ENCODE assay signal across 22 mouse cellular contexts in genomic region chr13:109622207-109622606, GRCm38 (mm10).
A peak's percentile ranks its signal among the peaks of the same experiment; 100 is the strongest.
DNase-seq lines count a peak whose midpoint lies in the region; ATAC-seq and TF ChIP-seq lines count a peak whose summit lies in the region.
"Had no signal": no experiment of that assay in that cellular context is flagged by ENCODE, and none has a peak within 500 bp of the region (broad histone marks: within the 10 kb centered on the region; RNA-seq: fewer than 3 reads in every experiment).

No protein-coding gene starts in this region.

- in situ Hi-C loops in Patski (cut with MboI; ENCODE audit: low pct_unique_long_range_greater_than_20kb): loop anchor here (25.0 kb wide), 1 partner anchor 290 kb away; no protein-coding TSS in a partner anchor

- POLR2A ChIA-PET in Patski (lab: Charles Lee): interaction anchor here (0.6 kb wide), 1 partner anchor 44 kb away, joined by 3 read pairs; no protein-coding TSS in a partner anchor

- ATAC-seq in heart, embryonic 14.5 days (ENCODE audit: insufficient number of reproducible peaks, insufficient read depth, low FRiP score, low read depth): no peak
- no peak for ATAC-seq in Patski
- ATAC-seq in erythroblast, adult 5-6 weeks (replicated peaks; ENCODE audit: low FRiP score, poor library complexity, severe bottlenecking): 0 out of 2 replicates have a peak, but pooled peaks have one; percentile 42
- no peak for ATAC-seq in cerebellum, adult (ENCODE audit: insufficient number of reproducible peaks, low FRiP score, low TSS enrichment)
- ATAC-seq: forebrain, embryonic 16.5 days; intestine, embryonic 16.5 days; midbrain, embryonic 16.5 days had no signal

- no peak overlapping the region for H3K4me3 ChIP-seq in heart, embryonic 14.5 days (ENCODE audit: control insufficient read depth in 1 of 2, insufficient read depth in 1 of 2, low read depth in 1 of 2, low read length in 2 of 2)
- no peak overlapping the region for H3K4me3 ChIP-seq in layer of hippocampus, adult 2 months
- H3K4me3 ChIP-seq: limb, embryonic 15.5 days; neural tube, embryonic 15.5 days had no signal

- intact Hi-C loops in heart, postnatal 36 days (cut with DNase I): loop anchor here (5.0 kb wide), 1 partner anchor 65 kb away; no protein-coding TSS in a partner anchor

- H3K27ac ChIP-seq in heart, embryonic 14.5 days (replicated peaks in 1 of 2; ENCODE audit: control insufficient read depth in 1 of 2, insufficient read depth in 1 of 2, low read depth in 2 of 2, low read length in 2 of 2): peak overlapping the region; percentile 37 to 55; a peak in 3 of 4 replicates
- no peak overlapping the region for H3K27ac ChIP-seq in layer of hippocampus, adult 2 months
- H3K27ac ChIP-seq: hindbrain, embryonic 14.5 days; kidney, postnatal 0 days; limb, embryonic 15.5 days; neural tube, embryonic 15.5 days had no signal

- H3K9me3 ChIP-seq in heart, embryonic 14.5 days (ENCODE audit: control insufficient read depth, low read length): no peaks in the 10 kb centered on the region
- H3K9me3 ChIP-seq: limb, embryonic 15.5 days; neural tube, embryonic 15.5 days had no signal

- peaks cover 10 to 12% of the 10 kb centered on the region in 2 experiments for H3K4me1 ChIP-seq in heart, embryonic 14.5 days (ENCODE audit: control insufficient read depth in 2 of 2, insufficient read depth in 2 of 2, low read length in 2 of 2)
- H3K4me1 ChIP-seq: limb, embryonic 15.5 days; neural tube, embryonic 15.5 days had no signal

- no peaks in the 10 kb centered on the region for H3K27me3 ChIP-seq in heart, embryonic 14.5 days (ENCODE audit: control insufficient read depth, insufficient read depth, low read length)
- H3K27me3 ChIP-seq in Patski: no peaks in the 10 kb centered on the region
- H3K27me3 ChIP-seq: limb, embryonic 15.5 days; neural tube, embryonic 15.5 days had no signal

- TF ChIP-seq CTCF in layer of hippocampus, adult 2 months (conservative IDR thresholded peaks at IDR 0.05): peak; percentile 62
- TF ChIP-seq CTCF in Patski (IDR thresholded peaks at IDR 0.05): peak; percentile 17

- H3K36me3 ChIP-seq in heart, embryonic 14.5 days (ENCODE audit: control insufficient read depth, insufficient read depth, low read length): no peaks in the 10 kb centered on the region
- H3K36me3 ChIP-seq: limb, embryonic 15.5 days; neural tube, embryonic 15.5 days had no signal

- peak overlapping the region; percentile 40 for H3K4me2 ChIP-seq in heart, embryonic 14.5 days (ENCODE audit: low read length)
- H3K4me2 ChIP-seq: hindbrain, embryonic 14.5 days; limb, embryonic 15.5 days; neural tube, embryonic 15.5 days had no signal

- H3K9ac ChIP-seq in heart, embryonic 14.5 days (ENCODE audit: low read length): peak overlapping the region; percentile 12; the same call in 1 of the 2 replicates
- H3K9ac ChIP-seq: hindbrain, embryonic 14.5 days; limb, embryonic 15.5 days; neural tube, embryonic 15.5 days had no signal

- CTCF ChIA-PET in Patski (lab: Charles Lee): no interaction called here

- no peak for DNase-seq in heart, postnatal 36 days
- DNase-seq in layer of hippocampus, adult 2 months (ENCODE audit: low spot score in 2 of 2): no peak
- DNase-seq in layer of hippocampus, postnatal 10 days (ENCODE audit: low spot score in 2 of 2): no peak
- DNase-seq in Patski (ENCODE audit: low read depth, low spot score): no peak
- DNase-seq in cerebellum, adult 9-11 months: no peak
- DNase-seq: adrenal gland, postnatal 10 days; cerebellum, postnatal 14 days; embryo, embryonic 11 days; layer of hippocampus, postnatal 36 days; lung, postnatal 10 days; right cerebral cortex, postnatal 14 days; thymus, adult 18-20 months had no signal

- WGBS in heart, embryonic 14.5 days: 46% methylated on average over 5 of the region's 5 CpGs
